Mouse (Mus musculus) heart, embryonic 11.5 days (tissue): ENCODE measurements at regions not wholly inside any gene's neighbourhood (a gene's known extent, or its start where the extent isn't known, plus 50 kb on each side); places are given as distances from the start of the nearest gene placed in this dataset.

ENCODE experiments used
- ATAC-seq: fragments of 200-750 bp; cut with Nextera tagmentation; replicated peaks from 2 replicates; pipeline ENCODE4 v1.8.0; 2017; ENCODE audit warnings: moderate library complexity; ENCODE audit not compliant: insufficient number of reproducible peaks, low FRiP score, low TSS enrichment
- H3K27ac ChIP-seq: fragments of 300-500 bp; sonication (generic); 2 replicates; pipeline ENCODE4 v1.5.1; 2014; ENCODE audit warnings: mild to moderate bottlenecking, low read depth, low read length
- H3K27me3 ChIP-seq: fragments of 300-500 bp; sonication (generic); 2 replicates; pipeline ENCODE4 v1.6.1; 2014; ENCODE audit warnings: mild to moderate bottlenecking, low read length, mixed read lengths; ENCODE audit not compliant: control insufficient read depth, insufficient read depth
- H3K36me3 ChIP-seq: fragments of 300-500 bp; sonication (generic); 2 replicates; pipeline ENCODE4 v1.6.1; 2014; ENCODE audit warnings: mild to moderate bottlenecking, low read length, moderate library complexity, mixed read lengths; ENCODE audit not compliant: control insufficient read depth, insufficient read depth
- H3K4me1 ChIP-seq: fragments of 300-500 bp; sonication (generic); 2 replicates; pipeline ENCODE4 v1.6.1; 2014; ENCODE audit warnings: low read length; ENCODE audit not compliant: control insufficient read depth, insufficient read depth
- H3K4me2 ChIP-seq: fragments of 300-500 bp; sonication (generic); 2 replicates; pipeline ENCODE4 v1.6.1; 2014; ENCODE audit warnings: mild to moderate bottlenecking, moderate library complexity
- H3K4me3 ChIP-seq: fragments of 300-500 bp; sonication (generic); 2 replicates; pipeline ENCODE4 v1.5.1; 2014; ENCODE audit warnings: low read depth, low read length
- H3K9ac ChIP-seq: fragments of 300-500 bp; sonication (generic); 2 replicates; pipeline ENCODE4 v1.6.1; 2014; ENCODE audit warnings: mild to moderate bottlenecking, low read depth, low read length, moderate library complexity
- H3K9me3 ChIP-seq: fragments of 300-500 bp; sonication (generic); replicated peaks from 2 replicates; pipeline ENCODE4 v1.6.1; 2016; ENCODE audit warnings: low read length; ENCODE audit not compliant: control insufficient read depth
- WGBS: fragments of 180-500 bp; shearing (Covaris S2); extraction: QIAGEN DNeasy Blood & Tissue Kit; methylation state at CpG from one replicate; pipeline ENCODE4 v1.1.7; 2014; ENCODE audit not compliant: insufficient replicate concordance; 5-methylcytosine and 5-hydroxymethylcytosine counted together

DNA sequence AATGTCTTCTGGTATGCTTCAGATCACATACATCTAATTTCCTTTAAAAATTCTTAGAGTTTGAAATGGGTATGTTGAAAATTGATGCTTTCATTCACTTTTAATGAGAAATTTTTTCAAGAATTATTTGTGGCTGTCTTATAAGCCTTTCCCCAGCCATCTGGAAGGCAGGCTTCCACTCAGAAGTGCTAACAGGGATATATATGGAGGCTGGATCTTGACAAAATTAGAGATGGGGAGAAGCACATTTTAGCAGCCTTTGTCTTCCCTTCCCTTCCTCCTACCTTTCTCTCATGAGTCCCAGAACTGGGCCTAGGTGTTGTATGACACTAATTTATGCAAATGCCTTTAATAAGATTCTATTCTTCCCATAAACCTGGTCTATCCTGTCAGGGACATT lies 1387.8 kb upstream of the Lrrc6 start:
- no peak for ATAC-seq

DNA sequence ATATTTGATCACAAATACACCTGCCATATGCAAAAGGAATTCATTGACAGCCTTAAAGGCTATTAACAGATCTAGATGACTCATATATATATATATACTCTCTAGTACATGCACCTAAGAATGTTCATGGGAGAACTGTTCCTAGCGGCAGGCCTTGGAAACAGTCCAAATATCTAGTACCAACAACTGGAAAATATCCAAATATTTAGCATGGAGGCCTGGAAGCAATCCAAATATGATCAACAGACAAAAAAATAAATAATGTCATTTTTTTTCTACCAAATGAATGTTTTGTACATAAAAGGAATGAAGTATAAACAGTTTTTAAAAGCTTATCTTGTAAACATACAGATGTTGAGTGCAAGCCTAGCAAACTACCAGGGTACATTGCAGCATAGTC lies 1354.6 kb upstream of the Lrrc6 start:
- no peak overlapping the region for H3K4me2 ChIP-seq
- H3K9ac ChIP-seq = no peak overlapping the region
- WGBS = 74% methylated on average over 1 of the region's 1 CpGs

More for the DNA sequence above, 1387.8 kb upstream of the Lrrc6 start:
- no peaks in the 10 kb centered on the region for H3K36me3 ChIP-seq
- no peak overlapping the region for H3K4me3 ChIP-seq
- no peaks in the 10 kb centered on the region for H3K9me3 ChIP-seq
- no peaks in the 10 kb centered on the region for H3K4me1 ChIP-seq
- no peak overlapping the region for H3K27ac ChIP-seq
- H3K9ac ChIP-seq = no peak overlapping the region
- H3K27me3 ChIP-seq = no peaks in the 10 kb centered on the region
- no peak overlapping the region for H3K4me2 ChIP-seq

DNA sequence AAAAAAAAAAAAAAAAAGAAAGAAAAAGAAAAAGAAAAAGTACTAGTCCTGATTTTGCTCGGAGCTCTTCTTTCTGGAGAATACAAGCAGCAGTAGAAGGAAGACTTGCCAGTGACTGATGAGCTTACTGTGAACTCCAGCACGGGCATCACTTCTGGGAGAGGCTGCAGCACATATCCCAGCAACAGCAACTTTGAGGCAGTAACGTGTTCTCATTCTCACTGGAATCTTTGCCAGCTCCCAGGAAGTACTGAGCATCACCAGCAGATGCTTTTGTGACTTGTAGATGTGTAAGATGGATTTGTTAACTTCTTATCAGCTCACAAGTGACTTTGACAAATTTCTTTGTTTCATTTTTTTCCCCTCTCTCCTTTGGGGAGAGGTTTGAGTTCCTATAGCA lies 1349.4 kb upstream of the Lrrc6 start:
- H3K36me3 ChIP-seq = no peaks in the 10 kb centered on the region
- 54% methylated on average over 3 of the region's 3 CpGs for WGBS
- H3K27ac ChIP-seq = no peak overlapping the region
- ATAC-seq = no peak
- H3K9me3 ChIP-seq = no peaks in the 10 kb centered on the region
- H3K4me2 ChIP-seq = no peak overlapping the region
- no peak overlapping the region for H3K4me3 ChIP-seq
- no peaks in the 10 kb centered on the region for H3K4me1 ChIP-seq
- no peak overlapping the region for H3K9ac ChIP-seq
- no peaks in the 10 kb centered on the region for H3K27me3 ChIP-seq

More for the DNA sequence above, 1354.6 kb upstream of the Lrrc6 start:
- no peak overlapping the region for H3K27ac ChIP-seq
- H3K9me3 ChIP-seq = no peaks in the 10 kb centered on the region
- no peak overlapping the region for H3K4me3 ChIP-seq
- no peaks in the 10 kb centered on the region for H3K27me3 ChIP-seq
- no peaks in the 10 kb centered on the region for H3K4me1 ChIP-seq
- no peaks in the 10 kb centered on the region for H3K36me3 ChIP-seq
- ATAC-seq = no peak

GRCm38 (mm10) chr15:67845707-67846106 lies 1345.0 kb upstream of the Lrrc6 start:
- H3K9me3 ChIP-seq = no peaks in the 10 kb centered on the region
- no peak overlapping the region for H3K27ac ChIP-seq
- ATAC-seq = no peak
- WGBS = 49% methylated on average over 2 of the region's 2 CpGs
- H3K4me3 ChIP-seq = no peak overlapping the region
- no peaks in the 10 kb centered on the region for H3K27me3 ChIP-seq
- H3K4me2 ChIP-seq = no peak overlapping the region
- H3K36me3 ChIP-seq = no peaks in the 10 kb centered on the region
- no peaks in the 10 kb centered on the region for H3K4me1 ChIP-seq
- H3K9ac ChIP-seq = no peak overlapping the region

GRCm38 (mm10) chr15:67840671-67841070 lies 1340.0 kb upstream of the Lrrc6 start:
- H3K9me3 ChIP-seq = no peaks in the 10 kb centered on the region
- WGBS = 68% methylated on average over 3 of the region's 3 CpGs
- no peak overlapping the region for H3K4me3 ChIP-seq
- H3K4me2 ChIP-seq = no peak overlapping the region
- H3K27me3 ChIP-seq = no peaks in the 10 kb centered on the region
- no peak overlapping the region for H3K27ac ChIP-seq
- no peaks in the 10 kb centered on the region for H3K4me1 ChIP-seq
- ATAC-seq = no peak
- H3K36me3 ChIP-seq = no peaks in the 10 kb centered on the region
- no peak overlapping the region for H3K9ac ChIP-seq

DNA sequence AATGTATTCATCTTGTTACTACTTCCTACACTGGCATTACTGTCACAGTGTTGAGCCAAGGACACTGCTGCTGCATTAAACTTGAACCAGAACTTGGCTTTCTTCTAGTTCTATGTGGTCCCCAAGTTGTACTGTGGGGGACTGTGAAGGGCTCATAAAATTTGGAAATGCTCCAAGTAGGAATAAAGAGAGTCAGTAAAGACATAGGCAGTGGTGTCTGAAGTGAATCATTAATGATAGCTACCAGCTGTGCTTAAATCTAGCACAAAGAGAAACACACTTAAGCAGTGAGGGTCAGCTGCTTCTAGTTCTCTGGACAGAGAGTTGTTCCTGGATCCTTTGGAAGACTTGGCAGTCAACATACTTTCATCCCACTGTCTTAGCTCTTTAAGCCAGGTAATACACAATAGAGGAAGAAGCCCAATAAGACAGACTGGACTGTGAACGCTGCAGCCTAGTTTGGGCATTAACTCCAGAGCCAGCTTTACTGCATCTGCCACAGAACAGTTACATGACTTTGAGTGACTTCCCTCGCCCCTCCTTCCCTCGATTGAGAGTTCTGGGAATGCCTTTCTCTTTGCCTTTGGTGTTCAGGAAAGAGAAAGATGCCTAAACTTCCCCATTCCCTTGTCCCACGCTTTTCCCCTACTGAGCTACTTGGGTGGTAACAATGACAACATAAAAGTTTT lies 1325.2 kb upstream of the Lrrc6 start:
- no peak for ATAC-seq
- Histone ChIP-seq H3K27ac (no peak overlapping the region), H3K9me3 (no peaks in the 10 kb centered on the region), H3K27me3 (no peaks in the 10 kb centered on the region), H3K36me3 (no peaks in the 10 kb centered on the region), H3K4me2 (no peak overlapping the region), H3K4me1 (no peaks in the 10 kb centered on the region), H3K4me3 (no peak overlapping the region), H3K9ac (no peak overlapping the region)
- WGBS = 70% methylated on average over 4 of the region's 4 CpGs

DNA sequence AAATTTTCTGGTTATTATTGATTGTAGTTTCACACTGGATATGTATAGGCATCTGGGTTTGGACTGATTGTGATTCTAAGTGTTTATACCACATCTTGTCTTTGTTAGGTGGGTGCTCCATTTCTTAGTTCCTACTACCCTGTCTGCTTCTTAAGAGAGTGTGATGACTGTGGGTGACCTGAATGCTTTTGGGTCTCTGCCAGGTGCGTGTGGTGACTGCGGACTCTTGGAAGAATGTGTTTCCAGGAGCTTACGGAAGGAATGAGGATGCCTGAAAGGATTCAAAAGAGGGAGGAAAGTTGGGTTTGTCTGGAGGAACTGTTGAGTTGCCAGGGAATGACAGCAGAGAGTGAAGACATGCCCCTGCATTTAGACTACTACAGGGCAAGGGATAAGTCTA lies 1322.5 kb upstream of the Lrrc6 start:
- no peak overlapping the region for H3K27ac ChIP-seq
- no peaks in the 10 kb centered on the region for H3K36me3 ChIP-seq
- no peak for ATAC-seq
- no peak overlapping the region for H3K4me3 ChIP-seq
- no peaks in the 10 kb centered on the region for H3K4me1 ChIP-seq
- no peaks in the 10 kb centered on the region for H3K27me3 ChIP-seq
- WGBS = 71% methylated on average over 3 of the region's 3 CpGs
- H3K9me3 ChIP-seq = no peaks in the 10 kb centered on the region
- H3K9ac ChIP-seq = no peak overlapping the region
- no peak overlapping the region for H3K4me2 ChIP-seq

GRCm38 (mm10) chr15:67799871-67800270 lies 1299.2 kb upstream of the Lrrc6 start:
- no peak for ATAC-seq
- Histone ChIP-seq H3K27me3 (no peaks in the 10 kb centered on the region), H3K36me3 (no peaks in the 10 kb centered on the region), H3K4me1 (no peaks in the 10 kb centered on the region), H3K9ac (no peak overlapping the region), H3K27ac (no peak overlapping the region), H3K4me3 (no peak overlapping the region), H3K4me2 (no peak overlapping the region), H3K9me3 (no peaks in the 10 kb centered on the region)
- 82% methylated on average over 1 of the region's 1 CpGs for WGBS

- no peak for ATAC-seq
- Histone ChIP-seq H3K9me3 (no peaks in the 10 kb centered on the region), H3K27me3 (no peaks in the 10 kb centered on the region), H3K27ac (no peak overlapping the region), H3K4me2 (no peak overlapping the region), H3K9ac (no peak overlapping the region), H3K4me3 (no peak overlapping the region), H3K36me3 (no peaks in the 10 kb centered on the region), H3K4me1 (no peaks in the 10 kb centered on the region)
- 79% methylated on average over 2 of the region's 2 CpGs for WGBS
Observed at GRCm38 (mm10) chr15:67795578-67795977, 1294.9 kb upstream of the Lrrc6 start.
